Mouse (Mus musculus) E14TG2a.4 (cell line): ENCODE results near the gene Lag3.

ENCODE experiments used
- H3K27me3 ChIP-seq: 2 replicates; pipeline ENCODE4 v1.6.1; 2014; ENCODE audit warnings: low read length, control low read depth; ENCODE audit not compliant: insufficient read depth
- H3K36me3 ChIP-seq: 2 replicates; pipeline ENCODE4 v1.6.1; 2014; ENCODE audit warnings: low read length, control low read depth; ENCODE audit not compliant: insufficient read depth
- H3K4me1 ChIP-seq: replicated peaks from 2 replicates; pipeline ENCODE4 v1.6.1; 2014; ENCODE audit warnings: low read depth, low read length, control low read depth
- H3K4me3 ChIP-seq: replicated peaks from 2 replicates; pipeline ENCODE4 v1.5.1; 2014; ENCODE audit warnings: mild to moderate bottlenecking, low read length
- H3K9me3 ChIP-seq: 2 replicates; pipeline ENCODE4 v1.6.1; 2014; ENCODE audit warnings: low read length, control low read depth
- CTCF ChIP-seq: conservative IDR thresholded peaks from 2 replicates; pipeline ENCODE4 v1.5.1; 2014; ENCODE audit warnings: low read length
- NANOG ChIP-seq: IDR thresholded peaks from 2 replicates; pipeline ENCODE4 v1.6.1; 2014; ENCODE audit warnings: borderline replicate concordance, low read length, mixed read lengths
- POU5F1 ChIP-seq: IDR thresholded peaks from 2 replicates; pipeline ENCODE4 v1.6.1; 2014; ENCODE audit warnings: low read length, borderline replicate concordance

Lag3 gene

DNA sequence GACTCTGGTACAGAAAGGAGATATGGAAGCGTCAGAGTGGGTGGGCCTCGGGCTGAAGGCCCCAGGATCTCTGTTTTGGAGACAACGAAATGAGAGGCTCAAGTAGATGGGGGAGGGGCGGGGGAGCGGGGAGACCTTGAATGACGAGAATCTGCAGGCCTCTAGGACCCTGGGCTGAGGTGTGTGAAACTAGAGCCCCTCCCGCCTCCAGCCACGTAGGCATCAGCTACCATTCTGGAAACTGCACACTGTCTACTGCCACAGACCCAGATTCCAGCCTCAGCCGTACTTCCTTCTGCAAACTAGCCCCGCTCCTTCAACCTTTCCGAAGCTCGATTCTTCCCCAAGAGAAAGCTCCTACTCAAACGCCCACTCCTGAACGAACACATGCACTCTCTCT is 55.2 kb downstream of the Lag3 start:
- peaks cover 52% of the 10 kb centered on the region for H3K27me3 ChIP-seq
- peaks cover 72% of the 10 kb centered on the region for H3K4me1 ChIP-seq
- no peak for TF ChIP-seq POU5F1
- no peak for TF ChIP-seq CTCF
- TF ChIP-seq NANOG = no peak
- H3K4me3 ChIP-seq = peak overlapping the region; percentile 82
- H3K9me3 ChIP-seq = no peaks in the 10 kb centered on the region
- no peaks in the 10 kb centered on the region for H3K36me3 ChIP-seq

DNA sequence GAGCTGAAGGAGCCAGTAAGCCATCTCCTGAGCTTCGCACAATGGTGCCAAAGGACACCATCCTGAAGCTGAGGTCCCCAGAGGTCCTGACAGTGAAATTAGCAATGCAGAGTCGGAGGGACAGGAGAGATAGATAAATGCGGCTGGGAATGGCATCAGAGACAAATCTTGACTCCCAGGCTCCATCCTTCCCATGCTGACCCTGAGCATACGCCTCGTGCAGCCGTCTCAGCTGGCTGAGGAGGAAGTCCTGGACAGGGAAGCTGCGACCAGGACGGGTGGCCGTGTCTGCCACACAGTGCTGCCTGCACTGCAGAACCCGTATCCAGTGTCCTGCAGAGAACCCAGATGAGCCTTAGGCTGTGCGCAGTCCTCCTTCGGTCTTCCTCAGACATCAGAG is 56.9 kb downstream of the Lag3 start:
- Histone ChIP-seq H3K27me3 (peaks cover 44% of the 10 kb centered on the region), H3K9me3 (no peaks in the 10 kb centered on the region), H3K4me3 (no peak overlapping the region), H3K36me3 (no peaks in the 10 kb centered on the region), H3K4me1 (peaks cover 71% of the 10 kb centered on the region)
- no peak for TF ChIP-seq POU5F1
- TF ChIP-seq CTCF = no peak
- no peak for TF ChIP-seq NANOG
